In the genomic region with DNA sequence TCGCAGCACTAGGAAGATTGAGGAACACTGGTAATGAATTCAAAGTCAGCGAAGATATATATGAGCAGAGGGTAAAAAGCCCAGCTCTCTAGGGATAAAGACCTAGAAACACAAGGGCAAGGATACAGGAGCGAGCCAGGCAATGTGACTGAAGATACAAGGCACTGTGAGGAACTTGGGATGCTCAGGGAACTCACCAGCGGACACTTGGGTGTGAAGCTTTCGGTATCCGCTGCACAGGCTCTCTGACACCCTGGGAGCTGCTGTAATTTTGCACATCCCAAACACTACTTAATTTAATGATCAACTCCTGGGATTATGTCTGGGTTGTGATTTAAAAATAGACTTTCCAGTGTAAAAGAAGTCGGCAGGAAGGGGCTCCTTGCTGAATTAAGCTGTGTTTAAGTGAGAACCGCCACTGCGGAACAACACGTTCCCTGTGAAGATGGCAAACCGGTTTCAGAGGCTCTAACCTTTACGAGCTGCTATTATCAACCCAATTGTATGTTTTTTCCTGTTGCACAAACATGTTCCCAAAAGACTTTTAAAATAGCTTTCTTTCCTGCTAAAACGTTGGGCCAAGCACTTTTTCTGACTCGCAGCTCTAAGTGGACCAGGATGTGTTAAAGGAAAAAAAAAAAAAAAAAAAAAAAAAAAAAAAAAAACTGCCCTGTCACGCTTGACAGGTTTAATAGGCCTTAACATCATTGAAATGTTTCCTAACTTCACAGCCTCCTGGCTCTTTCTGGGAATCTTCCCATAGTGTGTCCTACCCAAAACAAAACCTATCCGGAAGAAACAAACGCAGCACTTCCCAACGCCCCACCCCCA, we compare ENCODE assay signal across 8 mouse cellular contexts. TPM values are rescaled to one million over a fixed set of nuclear protein-coding genes. Genes with fewer than 3 reads are reported as not detected.
DNase-seq lines count a peak whose midpoint lies in the region; ATAC-seq and TF ChIP-seq lines count a peak whose summit lies in the region.

No protein-coding gene starts in this region.

- peaks cover 18% of the 10 kb centered on the region for H3K4me1 ChIP-seq in heart, adult 2 months (ENCODE audit: control insufficient read depth, insufficient read depth, low read length)
- H3K4me1 ChIP-seq in kidney, embryonic 15.5 days, result peaks cover 19% of the 10 kb centered on the region
- no peaks in the 10 kb centered on the region for H3K4me1 ChIP-seq in neural tube, embryonic 14.5 days (ENCODE audit: control insufficient read depth, insufficient read depth, low read length)

- no peaks in the 10 kb centered on the region for H3K27me3 ChIP-seq in heart, adult 2 months (ENCODE audit: control insufficient read depth, insufficient read depth, low read length)
- H3K27me3 ChIP-seq in kidney, embryonic 15.5 days, result no peaks in the 10 kb centered on the region
- H3K27me3 ChIP-seq in neural tube, embryonic 14.5 days (ENCODE audit: control insufficient read depth, insufficient read depth, low read length), result no peaks in the 10 kb centered on the region

- 0 out of 2 replicates have a peak, but pooled peaks have one; percentile 35 for TF ChIP-seq POLR2A in heart, adult 2 months (IDR thresholded peaks at IDR 0.05; ENCODE audit: insufficient read depth, low read depth, low read length)

- ATAC-seq in kidney, embryonic 15.5 days (replicated peaks; ENCODE audit: low FRiP score), result peak; percentile 86
- ATAC-seq in neural tube, embryonic 14.5 days (ENCODE audit: low read depth), result no peak; the same call in 1 of the 2 replicates

- 33% methylated on average over 18 of the region's 18 CpGs for WGBS in heart, adult 2 months
- 25% methylated on average over 18 of the region's 18 CpGs for WGBS in kidney, embryonic 15.5 days
- 31% methylated on average over 18 of the region's 18 CpGs for WGBS in neural tube, embryonic 14.5 days

- peaks cover 23% of the 10 kb centered on the region for H3K36me3 ChIP-seq in heart, adult 2 months (ENCODE audit: control insufficient read depth, insufficient read depth, low read length)
- no peaks in the 10 kb centered on the region for H3K36me3 ChIP-seq in kidney, embryonic 15.5 days
- H3K36me3 ChIP-seq in neural tube, embryonic 14.5 days (ENCODE audit: control insufficient read depth, insufficient read depth, low read length), result no peaks in the 10 kb centered on the region

- intact Hi-C loops in heart, adult 2 months (cut with DNase I), result loop anchor here (1.0 to 5.0 kb wide), 5 partner anchors 39 to 364 kb away; partner anchors contain the start of gene Calcrl

- H3K27ac ChIP-seq in layer of hippocampus, adult 2 months, result peak overlapping the region; percentile 40; the same call in 1 of the 2 replicates
- H3K27ac ChIP-seq in heart, adult 2 months, result peak overlapping the region; percentile 84
- H3K27ac ChIP-seq in kidney, embryonic 15.5 days, result peak overlapping the region; percentile 67
- no peak overlapping the region for H3K27ac ChIP-seq in neural tube, embryonic 14.5 days (ENCODE audit: low read depth, low read length)

- DNase-seq in layer of hippocampus, adult 2 months (ENCODE audit: low spot score in 2 of 2), result no peak
- no peak for DNase-seq in layer of hippocampus, adult 18-20 months (ENCODE audit: low spot score in 2 of 2)
- DNase-seq in heart, adult 2 months, result peak; percentile 39 to 53
- DNase-seq in cerebellum, adult 11 months, result no peak
- DNase-seq in left cerebral cortex, adult 11 months (ENCODE audit: low spot score), result no peak
- DNase-seq in cerebellum, postnatal 36 days, result no peak

- no peaks in the 10 kb centered on the region for H3K79me2 ChIP-seq in heart, adult 2 months (replicated peaks; ENCODE audit: control insufficient read depth, insufficient read depth, low read length)

- TF ChIP-seq EP300 in heart, adult 2 months (IDR thresholded peaks at IDR 0.05; ENCODE audit: insufficient read depth, low read depth, low read length), result 0 out of 2 replicates have a peak, but pooled peaks have one; percentile 63

- TF ChIP-seq CTCF in layer of hippocampus, adult 2 months (conservative IDR thresholded peaks at IDR 0.05), result no peak
- TF ChIP-seq CTCF in heart, adult 2 months (IDR thresholded peaks at IDR 0.05), result no peak

- peak overlapping the region; percentile 34 for H3K4me3 ChIP-seq in layer of hippocampus, adult 2 months
- peak overlapping the region; percentile 33 for H3K4me3 ChIP-seq in heart, adult 2 months
- peak overlapping the region; percentile 28 for H3K4me3 ChIP-seq in kidney, embryonic 15.5 days (replicated peaks)
- H3K4me3 ChIP-seq in neural tube, embryonic 14.5 days (ENCODE audit: low read depth, low read length), result peak overlapping the region; percentile 9; the same call in 1 of the 2 replicates

- H3K9me3 ChIP-seq in kidney, embryonic 15.5 days (replicated peaks), result no peaks in the 10 kb centered on the region
- H3K9me3 ChIP-seq in neural tube, embryonic 14.5 days (ENCODE audit: control insufficient read depth, low read length), result no peaks in the 10 kb centered on the region

- peak overlapping the region; percentile 28; the same call in 1 of the 2 replicates for H3K9ac ChIP-seq in heart, adult 2 months (ENCODE audit: low read depth, low read length)
- H3K9ac ChIP-seq in kidney, embryonic 15.5 days, result no peak overlapping the region
- no peak overlapping the region for H3K9ac ChIP-seq in neural tube, embryonic 14.5 days (replicated peaks; ENCODE audit: low read depth, low read length)

- H3K4me2 ChIP-seq in kidney, embryonic 15.5 days, result peak overlapping the region; percentile 48
- H3K4me2 ChIP-seq in neural tube, embryonic 14.5 days (ENCODE audit: low read depth, low read length), result peak overlapping the region; percentile 38

RNA-seq across cellular contexts. Expression of gene Calcrl, which starts 38.4 kb away (rescaled TPM):
- 1 to 10 TPM; 8.0 to 8.5 TPM for total RNA-seq in layer of hippocampus, adult 2 months (2021)
- 1 to 10 TPM; 6.9 to 8.5 TPM for total RNA-seq in layer of hippocampus, adult 18-20 months (2021)
- total RNA-seq in heart, adult 2 months (2021), result 10 to 100 TPM; 23.2 to 25.6 TPM
- polyA plus RNA-seq in heart, adult 2 months (2012; rRNA removed), result 8.2 and 13.9 TPM in 2 replicates
- 65.6 and 73.4 TPM in 2 replicates for polyA plus RNA-seq in kidney, embryonic 15.5 days (2015; fragmentation: Nextera tagmentation; extraction: Ambion mirVana)
- 28.4 and 29.6 TPM in 2 replicates for polyA plus RNA-seq in neural tube, embryonic 14.5 days (2014; fragmentation: Nextera tagmentation; extraction: Ambion mirVana)

Comparison
In these comparisons a context has a peak if more than half of its experiments do, and no peak if none do; other contexts are left out.
1. DNase-seq: peak in heart, adult 2 months (2 of 2); none in layer of hippocampus, adult 2 months (0 of 2), layer of hippocampus, adult 18-20 months (0 of 2), cerebellum, adult 11 months (single experiment), left cerebral cortex, adult 11 months (single experiment) and cerebellum, postnatal 36 days (0 of 2).
2. Peak in every context shown above with its lines, with median percentiles within 50 percentile points of each other: H3K4me3 ChIP-seq.